Mouse (Mus musculus) bone marrow macrophage, adult 2 months (primary cell): ENCODE results near the gene Mpv17. TPM values are rescaled to one million over a fixed set of nuclear protein-coding genes. Genes with fewer than 3 reads are reported as not detected.

Experiments used
- H3K27ac ChIP-seq: 2 replicates; pipeline ENCODE4 v1.5.1; 2012; ENCODE audit warnings: low read depth, low read length; ENCODE audit not compliant: insufficient read depth
- H3K4me1 ChIP-seq: 2 replicates; pipeline ENCODE4 v1.6.1; 2012; ENCODE audit warnings: low read length; ENCODE audit not compliant: control insufficient read depth, insufficient read depth
- H3K4me3 ChIP-seq: 2 replicates; pipeline ENCODE4 v1.5.1; 2012; ENCODE audit warnings: mild to moderate bottlenecking, low read length, moderate library complexity; ENCODE audit not compliant: insufficient read depth
- CTCF ChIP-seq: IDR thresholded peaks from 2 replicates; pipeline ENCODE4 v1.5.1; 2012; ENCODE audit warnings: low read depth, mild to moderate bottlenecking, low read length, moderate library complexity
- POLR2A ChIP-seq: IDR thresholded peaks from 2 replicates; pipeline ENCODE4 v1.6.1; 2012; ENCODE audit warnings: mild to moderate bottlenecking, low read depth, low read length, borderline replicate concordance
- polyA plus RNA-seq: library from polyadenylated mRNA; stranded (reverse); fragments of >200 nt; gene quantifications from 2 replicates; pipeline ENCODE4 v1.2.4, GENCODE M21; 2012; ENCODE audit not compliant: missing spikeins, insufficient read depth, insufficient read length

The Mpv17 gene
- polyA plus RNA-seq, 1 experiment = 75.0 TPM

GRCm38 (mm10) chr5:31116354-31116753, 37.7 kb downstream of the Mpv17 start, which contains the start of gene Trim54:
Trim54 (plus strand) TSS chr5:31116712.
- no peak within 1 kb of the TSS for H3K4me3 ChIP-seq
- H3K4me1 ChIP-seq = peaks cover 4% of the 10 kb centered on the region
- H3K27ac ChIP-seq = no peak within 1 kb of the TSS
- TF ChIP-seq CTCF (no peak), POLR2A (no peak)

DNA sequence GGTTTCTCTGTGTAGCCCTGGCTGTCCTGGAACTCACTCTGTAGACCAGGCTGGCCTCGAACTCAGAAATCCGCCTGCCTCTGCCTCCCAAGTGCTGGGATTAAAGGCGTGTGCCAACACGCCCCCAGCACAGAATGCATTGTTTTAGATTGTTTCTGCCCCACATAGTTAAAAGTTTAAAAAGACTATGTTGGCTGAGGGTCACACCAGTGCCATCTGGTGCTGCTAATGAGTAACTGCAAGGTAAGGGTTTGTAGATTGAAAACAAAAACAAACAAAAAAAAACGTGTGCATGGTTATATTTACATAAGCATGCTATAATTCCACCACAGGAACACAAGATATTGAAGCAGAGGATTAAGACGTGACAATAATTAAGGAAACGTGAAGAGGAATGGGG, 43.3 kb downstream of the Mpv17 start:
- TF ChIP-seq CTCF (no peak), POLR2A (no peak)
- no peaks in the 10 kb centered on the region for H3K4me1 ChIP-seq
- no peak overlapping the region for H3K27ac ChIP-seq
- no peak overlapping the region for H3K4me3 ChIP-seq

DNA sequence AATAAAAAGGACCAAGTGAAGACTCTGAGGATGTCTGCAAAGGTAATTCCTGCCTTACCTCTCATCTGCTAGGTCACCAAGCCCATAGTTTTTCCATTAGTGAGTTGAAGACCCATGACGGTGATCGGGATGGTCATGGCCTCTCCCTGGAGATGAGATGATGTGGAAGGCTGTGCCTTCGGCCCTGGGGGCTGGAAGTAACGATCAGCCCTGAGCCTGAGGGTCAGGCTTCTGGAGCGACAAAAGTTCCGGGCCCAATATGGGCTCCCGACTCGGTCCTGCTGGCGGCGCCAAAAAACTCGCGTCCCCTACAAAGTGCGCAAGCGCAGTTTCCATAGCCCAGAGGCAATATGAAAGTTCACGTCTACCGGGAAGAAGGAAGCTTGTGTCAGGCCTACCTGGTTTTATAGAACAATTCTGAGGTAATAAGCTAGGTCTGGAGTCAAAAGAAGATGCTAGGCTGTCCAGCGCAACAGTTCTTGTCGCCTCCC, 46.0 kb downstream of the Mpv17 start, which contains the start of gene Slc30a3:
TSS of gene Slc30a3 (minus strand) at position 238 of the 491 bp plus-strand sequence.
- TF ChIP-seq POLR2A = no peak
- no peak for TF ChIP-seq CTCF
- H3K4me1 ChIP-seq = no peaks in the 10 kb centered on the region

GRCm38 (mm10) chr5:31105814-31106335, 48.2 kb downstream of the Mpv17 start, which contains the start of gene Dnajc5g:
Dnajc5g (plus strand) TSS chr5:31106285.
- H3K4me3 ChIP-seq = no peak within 1 kb of the TSS
- H3K27ac ChIP-seq = no peak within 1 kb of the TSS
- no peak for TF ChIP-seq POLR2A
- no peak for TF ChIP-seq CTCF
- H3K4me1 ChIP-seq = no peaks in the 10 kb centered on the region

More for the DNA sequence above, 46.0 kb downstream of the Mpv17 start, which contains the start of gene Slc30a3:
- Histone ChIP-seq H3K27ac (no peak within 1 kb of the TSS), H3K4me3 (no peak within 1 kb of the TSS)

DNA sequence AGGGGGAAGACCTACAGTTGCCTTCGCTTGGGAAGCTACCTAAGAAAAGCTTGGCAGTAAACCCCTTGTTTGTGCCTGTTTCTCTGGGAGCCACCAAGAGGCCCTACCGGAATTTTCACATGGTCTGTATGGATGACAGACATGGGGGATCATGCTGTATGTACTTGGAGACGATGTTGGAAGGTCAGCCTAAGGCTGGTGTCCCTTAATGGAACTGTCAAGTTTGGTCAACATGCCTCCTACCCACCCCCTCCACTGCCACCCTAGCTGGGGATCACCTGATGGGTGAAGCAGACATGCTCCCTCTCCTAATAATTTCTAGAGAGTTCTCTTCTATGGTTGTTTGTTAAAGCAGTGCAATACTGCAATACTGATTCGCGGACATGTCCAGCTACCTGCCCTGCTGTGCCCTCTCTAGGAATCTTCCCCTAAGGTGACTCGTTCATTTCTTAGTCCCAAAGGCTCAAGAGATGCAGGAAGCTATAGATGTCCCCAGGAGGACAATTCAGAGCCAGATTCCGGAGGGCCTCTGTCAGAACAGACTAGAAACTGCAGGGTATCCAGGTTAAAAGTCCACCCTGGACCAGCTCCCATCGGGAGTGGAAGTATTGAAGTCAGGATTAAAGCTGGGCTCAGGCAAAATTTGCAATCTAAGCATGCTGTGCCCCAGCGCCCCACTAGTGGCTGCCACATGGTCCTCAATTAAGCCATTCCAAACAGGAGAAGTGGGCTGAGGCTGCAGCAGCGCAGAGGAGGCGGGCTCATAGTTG, 58.2 kb downstream of the Mpv17 start:
- TF ChIP-seq CTCF (no peak), POLR2A (no peak)
- H3K4me3 ChIP-seq = peak overlapping the region; percentile 50
- H3K27ac ChIP-seq = no peak overlapping the region
- H3K4me1 ChIP-seq = peaks cover 2% of the 10 kb centered on the region; the same call in 1 of the 2 replicates

GRCm38 (mm10) chr5:31094799-31095691, 59.0 kb downstream of the Mpv17 start:
- no peak overlapping the region for H3K27ac ChIP-seq
- H3K4me1 ChIP-seq = peaks cover 2% of the 10 kb centered on the region; the same call in 1 of the 2 replicates
- H3K4me3 ChIP-seq = peak overlapping the region; percentile 50
- TF ChIP-seq POLR2A = no peak
- no peak for TF ChIP-seq CTCF

GRCm38 (mm10) chr5:31094100-31094798, 59.8 kb downstream of the Mpv17 start:
- Histone ChIP-seq H3K4me3 (peak overlapping the region; percentile 33), H3K4me1 (peaks cover 2% of the 10 kb centered on the region; the same call in 1 of the 2 replicates), H3K27ac (no peak overlapping the region)
- TF ChIP-seq CTCF = no peak
- TF ChIP-seq POLR2A = no peak

GRCm38 (mm10) chr5:31093151-31094041, 60.7 kb downstream of the Mpv17 start:
- H3K27ac ChIP-seq = no peak overlapping the region
- TF ChIP-seq CTCF (no peak), POLR2A (no peak)

More at GRCm38 (mm10) chr5:31093151-31094041, 60.7 kb downstream of the Mpv17 start:
- H3K4me3 ChIP-seq = no peak overlapping the region
- H3K4me1 ChIP-seq = peaks cover 2% of the 10 kb centered on the region; the same call in 1 of the 2 replicates
